In the genomic region with DNA sequence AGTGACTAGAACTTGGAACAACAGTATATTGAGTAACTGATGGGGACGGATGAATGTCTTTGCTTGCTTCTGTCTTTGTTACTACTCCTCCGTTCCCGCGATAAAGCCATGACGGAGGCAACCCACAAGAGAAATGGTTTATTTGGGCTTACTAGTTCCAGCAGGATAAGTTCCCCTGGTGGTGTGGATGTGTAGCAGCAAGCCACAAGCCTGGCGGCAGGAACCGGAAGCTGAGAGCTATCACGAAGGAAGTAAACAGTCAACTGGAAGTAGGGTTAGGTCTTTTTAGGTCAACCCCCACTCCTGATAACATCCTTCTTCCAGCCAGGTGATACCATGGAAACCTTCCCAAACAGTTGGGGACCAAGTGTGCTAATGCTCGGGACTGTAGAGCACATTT, we compare ENCODE assay signal across 24 mouse cellular contexts. TPM values are rescaled to one million over a fixed set of nuclear protein-coding genes. Genes with fewer than 3 reads are reported as not detected.
A peak's percentile ranks its signal among the peaks of the same experiment; 100 is the strongest.
DNase-seq lines count a peak whose midpoint lies in the region; ATAC-seq and TF ChIP-seq lines count a peak whose summit lies in the region.
"Had no signal": no experiment of that assay in that cellular context is flagged by ENCODE, and none has a peak within 500 bp of the region (broad histone marks: within the 10 kb centered on the region; RNA-seq: fewer than 3 reads in every experiment).

No protein-coding gene starts in this region.

- H3K9me3 ChIP-seq in intestine, embryonic 16.5 days (ENCODE audit: control insufficient read depth, low read length) = no peaks in the 10 kb centered on the region
- H3K9me3 ChIP-seq in intestine, embryonic 15.5 days = no peaks in the 10 kb centered on the region
- H3K9me3 ChIP-seq in liver, embryonic 12.5 days (replicated peaks) = no peaks in the 10 kb centered on the region
- H3K9me3 ChIP-seq: embryonic facial prominence, embryonic 15.5 days; forebrain, embryonic 15.5 days; hindbrain, embryonic 15.5 days; megakaryocyte, embryonic 14.5 days; midbrain, embryonic 13.5 days had no signal

- no peak overlapping the region for H3K9ac ChIP-seq in intestine, embryonic 16.5 days (ENCODE audit: low read depth, low read length)
- H3K9ac ChIP-seq in intestine, embryonic 15.5 days = no peak overlapping the region
- no peak overlapping the region for H3K9ac ChIP-seq in liver, adult 2 months (ENCODE audit: low read depth, low read length)
- H3K9ac ChIP-seq in liver, embryonic 12.5 days = no peak overlapping the region
- H3K9ac ChIP-seq: embryonic facial prominence, embryonic 15.5 days; forebrain, embryonic 15.5 days; hindbrain, embryonic 15.5 days; midbrain, embryonic 13.5 days had no signal

- intact Hi-C loops in left cerebral cortex, postnatal 25 days (cut with DNase I) = no loop called here

- no peaks in the 10 kb centered on the region; the same call in 1 of the 2 replicates for H3K79me2 ChIP-seq in liver, adult 2 months (ENCODE audit: control insufficient read depth, insufficient read depth, low read length)

- H3K4me1 ChIP-seq in intestine, embryonic 16.5 days (ENCODE audit: control insufficient read depth, insufficient read depth, low read length) = peaks cover 26% of the 10 kb centered on the region
- peaks cover 27% of the 10 kb centered on the region for H3K4me1 ChIP-seq in intestine, embryonic 15.5 days (replicated peaks)
- peaks cover 4% of the 10 kb centered on the region; the same call in 1 of the 2 replicates for H3K4me1 ChIP-seq in liver, adult 2 months (ENCODE audit: control insufficient read depth, insufficient read depth, low read length)
- H3K4me1 ChIP-seq in liver, embryonic 12.5 days = peaks cover 10% of the 10 kb centered on the region

- TF ChIP-seq CTCF in liver, adult 2 months (IDR thresholded peaks at IDR 0.05; ENCODE audit: low read depth, low read length) = peak; percentile 22; the same call in 1 of the 2 replicates

- H3K27me3 ChIP-seq in intestine, embryonic 16.5 days (replicated peaks; ENCODE audit: control insufficient read depth, insufficient read depth, low read length) = no peaks in the 10 kb centered on the region
- H3K27me3 ChIP-seq in intestine, embryonic 15.5 days (replicated peaks) = no peaks in the 10 kb centered on the region
- H3K27me3 ChIP-seq in liver, adult 2 months (ENCODE audit: control insufficient read depth, insufficient read depth, low read length) = no peaks in the 10 kb centered on the region
- no peaks in the 10 kb centered on the region for H3K27me3 ChIP-seq in liver, embryonic 12.5 days (replicated peaks)
- H3K27me3 ChIP-seq: embryonic facial prominence, embryonic 15.5 days; forebrain, embryonic 15.5 days; hindbrain, embryonic 15.5 days; megakaryocyte, embryonic 14.5 days; midbrain, embryonic 13.5 days had no signal

- no peak for ATAC-seq in intestine, embryonic 16.5 days
- ATAC-seq in intestine, embryonic 15.5 days = no peak
- no peak for ATAC-seq in liver, embryonic 12.5 days
- ATAC-seq: forebrain, embryonic 15.5 days; midbrain, embryonic 13.5 days had no signal

- 83% methylated on average over 9 of the region's 9 CpGs for WGBS in intestine, embryonic 16.5 days
- 83% methylated on average over 9 of the region's 9 CpGs for WGBS in intestine, embryonic 15.5 days
- 83% methylated on average over 9 of the region's 9 CpGs for WGBS in liver, adult 2 months
- WGBS in liver, embryonic 12.5 days (ENCODE audit: insufficient replicate concordance) = 73% methylated on average over 9 of the region's 9 CpGs

- DNase-seq in liver, adult 2 months (ENCODE audit: extremely low read depth, low read depth, low spot score) = no peak
- DNase-seq in R1 (ENCODE audit: low read depth, low spot score) (peak; percentile 82), ZHBTc4 (ENCODE audit: low read depth, low spot score) (peak; percentile 43)
- no peak for DNase-seq in thymus, postnatal 36 days
- DNase-seq in left cerebral cortex, postnatal 25 days (ENCODE audit: low spot score in 2 of 2) = no peak
- DNase-seq: adrenal gland, postnatal 10 days; cerebellum, adult 18-20 months; cerebellum, postnatal 36 days; gastrocnemius, postnatal 25 days; heart, postnatal 4 days; kidney, adult 18-20 months; kidney, postnatal 36 days; layer of hippocampus, adult 9-11 months; thymus, postnatal 14 days had no signal

- TF ChIP-seq POLR2A in liver, adult 2 months (IDR thresholded peaks at IDR 0.05; ENCODE audit: extremely low read depth, insufficient read depth, low read length) = no peak

- 0 out of 2 replicates have a peak overlapping the region, but pooled peaks have one; percentile 46 for H3K27ac ChIP-seq in intestine, embryonic 16.5 days (ENCODE audit: low read length)
- H3K27ac ChIP-seq in intestine, embryonic 15.5 days = no peak overlapping the region
- H3K27ac ChIP-seq in liver, adult 2 months (replicated peaks; ENCODE audit: insufficient read depth, low read depth, low read length) = no peak overlapping the region
- H3K27ac ChIP-seq in liver, embryonic 12.5 days = no peak overlapping the region
- H3K27ac ChIP-seq: embryonic facial prominence, embryonic 15.5 days; forebrain, embryonic 15.5 days; hindbrain, embryonic 15.5 days; midbrain, embryonic 13.5 days had no signal

- H3K4me2 ChIP-seq in intestine, embryonic 16.5 days (ENCODE audit: low read depth, low read length) = no peak overlapping the region
- H3K4me2 ChIP-seq in intestine, embryonic 15.5 days (replicated peaks) = no peak overlapping the region
- H3K4me2 ChIP-seq in liver, embryonic 12.5 days = no peak overlapping the region
- H3K4me2 ChIP-seq: embryonic facial prominence, embryonic 15.5 days; forebrain, embryonic 15.5 days; hindbrain, embryonic 15.5 days; liver, embryonic 11.5 days; midbrain, embryonic 13.5 days had no signal

- H3K36me3 ChIP-seq in intestine, embryonic 16.5 days (ENCODE audit: control insufficient read depth, insufficient read depth, low read length) = no peaks in the 10 kb centered on the region
- 0 out of 2 replicates have a peak, but pooled peaks cover 4% of the 10 kb centered on the region for H3K36me3 ChIP-seq in intestine, embryonic 15.5 days
- no peaks in the 10 kb centered on the region for H3K36me3 ChIP-seq in liver, adult 2 months (ENCODE audit: control insufficient read depth, insufficient read depth, low read length)
- no peaks in the 10 kb centered on the region for H3K36me3 ChIP-seq in liver, embryonic 12.5 days
- H3K36me3 ChIP-seq: forebrain, embryonic 15.5 days; hindbrain, embryonic 15.5 days; midbrain, embryonic 13.5 days had no signal

- H3K4me3 ChIP-seq in intestine, embryonic 16.5 days (ENCODE audit: low read length) = no peak overlapping the region
- no peak overlapping the region for H3K4me3 ChIP-seq in intestine, embryonic 15.5 days (replicated peaks)
- no peak overlapping the region for H3K4me3 ChIP-seq in liver, adult 2 months (ENCODE audit: insufficient read depth, low read depth, low read length)
- no peak overlapping the region for H3K4me3 ChIP-seq in liver, embryonic 12.5 days
- H3K4me3 ChIP-seq: embryonic facial prominence, embryonic 15.5 days; forebrain, embryonic 15.5 days; hindbrain, embryonic 15.5 days; megakaryocyte, embryonic 14.5 days; midbrain, embryonic 13.5 days had no signal

RNA-seq across cellular contexts. Expression of a gene that starts 7.5 kb away (rescaled TPM):
- 17.6 and 18.8 TPM in 2 replicates for polyA plus RNA-seq in intestine, embryonic 16.5 days (2015; fragmentation: Nextera tagmentation; extraction: Ambion mirVana)
- 16.9 and 18.4 TPM in 2 replicates for polyA plus RNA-seq in intestine, embryonic 15.5 days (2015; fragmentation: Nextera tagmentation; extraction: Ambion mirVana)
- total RNA-seq in liver, adult 2 months (2014; rRNA removed) = 2.5 and 4.0 TPM in 2 replicates
- polyA plus RNA-seq in liver, adult 2 months (2012; rRNA removed) = 2.8 and 3.5 TPM in 2 replicates
- 3.9 and 4.4 TPM in 2 replicates for polyA plus RNA-seq in liver, embryonic 12.5 days (2016; fragmentation: Nextera tagmentation; extraction: Ambion mirVana)
- total RNA-seq in left cerebral cortex, postnatal 25 days (2021) = 10 to 100 TPM; 31.9 to 38.7 TPM
- total RNA-seq: monocyte, adult 5-6 weeks had no signal

Comparison
In these comparisons a context has a peak if more than half of its experiments do, and no peak if none do; other contexts are left out.
1. DNase-seq: peak in R1 (single experiment) and ZHBTc4 (single experiment); none in liver, adult 2 months (single experiment), thymus, postnatal 36 days (0 of 2) and left cerebral cortex, postnatal 25 days (0 of 2).